Mouse (Mus musculus) lung, adult 2 months (tissue): ENCODE results near the gene Pygb. TPM values are rescaled to one million over a fixed set of nuclear protein-coding genes. Genes with fewer than 3 reads are reported as not detected.

Experiments
- DNase-seq: peaks from one replicate; pipeline ENCODE4 v3.0.0; 2022
- H3K4me1 ChIP-seq: fragments of 200-500 bp; 2 replicates; pipeline ENCODE4 v1.6.1; 2011; ENCODE audit warnings: low read length; ENCODE audit not compliant: control insufficient read depth, insufficient read depth
- H3K4me3 ChIP-seq: fragments of 200-500 bp; replicated peaks from 2 replicates; pipeline ENCODE3; 2011; ENCODE audit warnings: low read depth, mild to moderate bottlenecking, control low read depth, low read length; ENCODE audit errors: extremely low read depth
- CTCF ChIP-seq: fragments of 200-500 bp; IDR thresholded peaks from 2 replicates; pipeline ENCODE4 v1.5.1; 2011; ENCODE audit warnings: mild to moderate bottlenecking, low read length, control low read depth; ENCODE audit not compliant: insufficient read depth
- POLR2A ChIP-seq: fragments of 200-500 bp; IDR thresholded peaks from 2 replicates; pipeline ENCODE4 v1.6.1; 2011; ENCODE audit warnings: low read depth, mild to moderate bottlenecking, control low read depth, low read length, borderline replicate concordance; ENCODE audit errors: extremely low read depth
- WGBS: fragments of 180-500 bp; shearing (Covaris S2); methylation state at CpG from one replicate; pipeline ENCODE4 v1.1.7; 2018; 5-methylcytosine and 5-hydroxymethylcytosine counted together
- polyA plus RNA-seq: library from polyadenylated mRNA; depleted of rRNA; stranded (reverse); fragments of >200 nt; gene quantifications from 2 replicates; pipeline ENCODE4 v1.2.3, GENCODE M21; 2012

Pygb gene
- polyA plus RNA-seq, 1 experiment: 56.4 TPM

GRCm38 (mm10) chr2:150761476-150761875 lies 25.1 kb upstream of the Pygb start:
- H3K4me1 ChIP-seq: no peaks in the 10 kb centered on the region
- no peak for DNase-seq
- H3K4me3 ChIP-seq: no peak overlapping the region
- WGBS: 81% methylated on average over 7 of the region's 7 CpGs
- TF ChIP-seq POLR2A: no peak
- no peak for TF ChIP-seq CTCF

- DNase-seq: no peak
- 68% methylated on average over 2 of the region's 2 CpGs for WGBS
- TF ChIP-seq CTCF: no peak
- TF ChIP-seq POLR2A: no peak
- Histone ChIP-seq H3K4me3 (no peak overlapping the region), H3K4me1 (no peaks in the 10 kb centered on the region; the same call in 1 of the 2 replicates)
Measured at GRCm38 (mm10) chr2:150765619-150766018, 20.9 kb upstream of the Pygb start.

GRCm38 (mm10) chr2:150766083-150766862 lies 20.3 kb upstream of the Pygb start:
- TF ChIP-seq CTCF (no peak), POLR2A (no peak)
- WGBS: 68% methylated on average over 4 of the region's 4 CpGs
- Histone ChIP-seq H3K4me1 (no peaks in the 10 kb centered on the region; the same call in 1 of the 2 replicates), H3K4me3 (no peak overlapping the region)
- DNase-seq: peak; percentile 65

GRCm38 (mm10) chr2:150768678-150769077 lies 17.9 kb upstream of the Pygb start:
- 67% methylated on average over 1 of the region's 1 CpGs for WGBS
- DNase-seq: no peak
- Histone ChIP-seq H3K4me1 (no peaks in the 10 kb centered on the region; the same call in 1 of the 2 replicates), H3K4me3 (no peak overlapping the region)
- TF ChIP-seq CTCF (no peak), POLR2A (no peak)

- peak; percentile 81 for DNase-seq
- H3K4me1 ChIP-seq: no peaks in the 10 kb centered on the region; the same call in 1 of the 2 replicates
- H3K4me3 ChIP-seq: no peak overlapping the region
- 68% methylated on average over 1 of the region's 1 CpGs for WGBS
- no peak for TF ChIP-seq CTCF
- TF ChIP-seq POLR2A: no peak
Measured at GRCm38 (mm10) chr2:150770747-150771146, 15.8 kb upstream of the Pygb start.

- TF ChIP-seq CTCF (no peak), POLR2A (no peak)
- Histone ChIP-seq H3K4me1 (no peaks in the 10 kb centered on the region; the same call in 1 of the 2 replicates), H3K4me3 (no peak overlapping the region)
- DNase-seq: no peak
- 69% methylated on average over 6 of the region's 6 CpGs for WGBS
Measured at GRCm38 (mm10) chr2:150771169-150771568, 15.4 kb upstream of the Pygb start.

- Histone ChIP-seq H3K4me3 (no peak overlapping the region), H3K4me1 (no peaks in the 10 kb centered on the region)
- no peak for DNase-seq
- WGBS: 63% methylated on average over 8 of the region's 8 CpGs
- TF ChIP-seq CTCF (no peak), POLR2A (no peak)
Measured at GRCm38 (mm10) chr2:150771996-150772395, 14.5 kb upstream of the Pygb start.

GRCm38 (mm10) chr2:150772466-150773119 lies 13.9 kb upstream of the Pygb start:
- DNase-seq: no peak
- Histone ChIP-seq H3K4me1 (no peaks in the 10 kb centered on the region), H3K4me3 (no peak overlapping the region)
- no peak for TF ChIP-seq POLR2A
- TF ChIP-seq CTCF: no peak
- 64% methylated on average over 10 of the region's 10 CpGs for WGBS

- Histone ChIP-seq H3K4me3 (no peak overlapping the region), H3K4me1 (no peaks in the 10 kb centered on the region)
- no peak for DNase-seq
- WGBS: 71% methylated on average over 2 of the region's 2 CpGs
- TF ChIP-seq CTCF (no peak), POLR2A (no peak)
Measured at GRCm38 (mm10) chr2:150782801-150783200, 3.7 kb upstream of the Pygb start.
